ENCODE assay signal across 8 mouse cellular contexts in the genomic region with DNA sequence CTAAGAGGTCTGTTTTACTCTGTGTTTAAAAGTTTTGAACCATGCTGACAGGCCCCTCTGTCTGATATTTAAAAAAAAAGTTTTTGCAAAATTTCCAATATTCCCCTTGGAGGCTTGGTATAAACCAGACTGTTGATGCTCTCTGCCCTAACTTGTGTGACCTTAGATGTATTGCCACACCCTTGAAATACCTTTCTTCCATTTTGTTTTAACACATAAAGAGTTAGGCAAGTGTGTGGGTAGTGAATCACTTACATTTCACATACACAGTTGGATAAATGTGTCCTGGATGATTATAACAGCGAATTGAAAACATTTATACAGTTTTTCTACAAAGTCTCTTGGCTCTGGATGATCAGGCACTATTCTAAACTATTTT. TPM values are rescaled to one million over a fixed set of nuclear protein-coding genes. Genes with fewer than 3 reads are reported as not detected.
DNase-seq lines count a peak whose midpoint lies in the region; ATAC-seq and TF ChIP-seq lines count a peak whose summit lies in the region.

No protein-coding gene starts in this region.

- H3K27me3 ChIP-seq in heart, embryonic 11.5 days (ENCODE audit: control insufficient read depth, insufficient read depth, low read length) = no peaks in the 10 kb centered on the region
- no peaks in the 10 kb centered on the region for H3K27me3 ChIP-seq in E14TG2a.4 (ENCODE audit: insufficient read depth, low read length)

- no peaks in the 10 kb centered on the region for H3K4me1 ChIP-seq in heart, embryonic 11.5 days (ENCODE audit: control insufficient read depth, insufficient read depth, low read length)
- H3K4me1 ChIP-seq in E14TG2a.4 (replicated peaks; ENCODE audit: low read depth, low read length) = peaks cover 21% of the 10 kb centered on the region

- no peak for TF ChIP-seq CTCF in E14TG2a.4 (conservative IDR thresholded peaks at IDR 0.05; ENCODE audit: low read length)

- H3K79me2 ChIP-seq in macrophage (ENCODE audit: inconsistent target) = peaks cover 58% of the 10 kb centered on the region

- H3K9ac ChIP-seq in heart, embryonic 11.5 days (ENCODE audit: low read depth, low read length) = peak overlapping the region; percentile 97

- no peaks in the 10 kb centered on the region for H3K9me3 ChIP-seq in heart, embryonic 11.5 days (replicated peaks; ENCODE audit: control insufficient read depth, low read length)
- no peaks in the 10 kb centered on the region for H3K9me3 ChIP-seq in E14TG2a.4 (ENCODE audit: low read length)

- H3K4me2 ChIP-seq in heart, embryonic 11.5 days = peak overlapping the region; percentile 59

- no peak for DNase-seq in heart, adult 11 months
- no peak for DNase-seq in gastrocnemius, postnatal 14 days
- no peak for DNase-seq in layer of hippocampus, adult 9-11 months

- 0 out of 2 replicates have a peak overlapping the region, but pooled peaks have one; percentile 97 for H3K27ac ChIP-seq in heart, embryonic 11.5 days (ENCODE audit: low read depth, low read length)
- H3K27ac ChIP-seq in macrophage = no peak overlapping the region

- intact Hi-C loops in gastrocnemius, postnatal 14 days (cut with DNase I; ENCODE audit: low total_unique reads) = no loop called here

- WGBS in heart, embryonic 11.5 days (ENCODE audit: insufficient replicate concordance) = 62% methylated on average over 1 of the region's 1 CpGs
- WGBS in macrophage (ENCODE audit: missing documents) = 40% methylated on average over 1 of the region's 1 CpGs

- H3K36me3 ChIP-seq in heart, embryonic 11.5 days (ENCODE audit: control insufficient read depth, insufficient read depth, low read length) = no peaks in the 10 kb centered on the region; the same call in 1 of the 2 replicates
- H3K36me3 ChIP-seq in E14TG2a.4 (ENCODE audit: insufficient read depth, low read length) (no peaks in the 10 kb centered on the region), macrophage (ENCODE audit: inconsistent target) (no peaks in the 10 kb centered on the region)

- no peak for ATAC-seq in heart, embryonic 11.5 days (replicated peaks; ENCODE audit: insufficient number of reproducible peaks, low FRiP score, low TSS enrichment)
- peak; percentile 33 for ATAC-seq in granulocyte monocyte progenitor cell, adult 5-6 weeks (replicated peaks; ENCODE audit: poor library complexity, severe bottlenecking)
- no peak for ATAC-seq in megakaryocyte progenitor cell, adult 5-6 weeks (replicated peaks; ENCODE audit: poor library complexity)

- peak overlapping the region; percentile 82 for H3K4me3 ChIP-seq in heart, embryonic 11.5 days (ENCODE audit: low read depth, low read length)
- H3K4me3 ChIP-seq in E14TG2a.4 (replicated peaks; ENCODE audit: low read length) (peak overlapping the region; percentile 95), macrophage (ENCODE audit: inconsistent target) (peak overlapping the region; percentile 68)

RNA-seq across cellular contexts. Expression of a gene that starts 1.1 kb away (rescaled TPM):
- polyA plus RNA-seq in heart, embryonic 11.5 days (2014; fragmentation: Nextera tagmentation; extraction: Ambion mirVana) = 26.5 and 33.8 TPM in 2 replicates
- 27.9 and 36.8 TPM in 2 replicates for total RNA-seq in granulocyte monocyte progenitor cell, adult 5-6 weeks (2014; fragmentation: Nextera tagmentation)
- total RNA-seq in granulocyte monocyte progenitor cell, adult 5-6 weeks (2017) = 18.7 and 27.6 TPM in 2 replicates
- 10 to 100 TPM in 24 of 26 experiments, 1 to 10 TPM in 2; 4.4 to 24.1 (median 15.4) TPM for total RNA-seq in macrophage (2018; cell fraction: chromatin; rRNA removed)
- 10 to 100 TPM; 17.5 to 30.8 (median 23.0) TPM for total RNA-seq in macrophage (2018; cell fraction: cytosol; rRNA removed)
- 10 to 100 TPM in 24 of 26 experiments, 1 to 10 TPM in 2; 7.4 to 24.5 (median 15.1) TPM for total RNA-seq in macrophage (2018; cell fraction: nucleus; rRNA removed)
- polyA plus RNA-seq in macrophage (2018) = 12.7 to 31.2 TPM (median 22.5 TPM) in 3 replicates
- total RNA-seq in gastrocnemius, postnatal 14 days (2021) = 10 to 100 TPM; 44.3 to 49.2 TPM
- 18.4 and 23.9 TPM in 2 replicates for total RNA-seq in megakaryocyte progenitor cell, adult 5-6 weeks (2015)
- 17.7 and 34.6 TPM in 2 replicates for total RNA-seq in megakaryocyte progenitor cell, adult 5-6 weeks (2017)

RNA-seq across cellular contexts. Expression of a gene that starts 14.5 kb away (rescaled TPM):
- 153 and 155 TPM in 2 replicates for polyA plus RNA-seq in heart, embryonic 11.5 days (2014; fragmentation: Nextera tagmentation; extraction: Ambion mirVana)
- 118 and 138 TPM in 2 replicates for total RNA-seq in granulocyte monocyte progenitor cell, adult 5-6 weeks (2014; fragmentation: Nextera tagmentation)
- total RNA-seq in granulocyte monocyte progenitor cell, adult 5-6 weeks (2017) = 128 and 131 TPM in 2 replicates
- 100 to 1,000 TPM; 153 to 844 (median 245) TPM for total RNA-seq in macrophage (2018; cell fraction: chromatin; rRNA removed)
- total RNA-seq in macrophage (2018; cell fraction: cytosol; rRNA removed) = 100 to 1,000 TPM; 244 to 445 (median 281) TPM
- total RNA-seq in macrophage (2018; cell fraction: nucleus; rRNA removed) = 100 to 1,000 TPM; 144 to 511 (median 182) TPM
- 284 to 395 TPM (median 322 TPM) in 3 replicates for polyA plus RNA-seq in macrophage (2018)
- 100 to 1,000 TPM; 124 to 125 TPM for total RNA-seq in gastrocnemius, postnatal 14 days (2021)
- 139 and 152 TPM in 2 replicates for total RNA-seq in megakaryocyte progenitor cell, adult 5-6 weeks (2015)
- total RNA-seq in megakaryocyte progenitor cell, adult 5-6 weeks (2017) = 135 and 152 TPM in 2 replicates
